Mouse (Mus musculus) bone marrow macrophage, adult 2 months (primary cell): ENCODE measurements around the gene Tmem273. TPM values are rescaled to one million over a fixed set of nuclear protein-coding genes. Genes with fewer than 3 reads are reported as not detected.

ENCODE experiments used
- H3K27ac ChIP-seq: 2 replicates; pipeline ENCODE4 v1.5.1; 2012; ENCODE audit warnings: low read depth, low read length; ENCODE audit not compliant: insufficient read depth
- H3K4me1 ChIP-seq: 2 replicates; pipeline ENCODE4 v1.6.1; 2012; ENCODE audit warnings: low read length; ENCODE audit not compliant: control insufficient read depth, insufficient read depth
- H3K4me3 ChIP-seq: 2 replicates; pipeline ENCODE4 v1.5.1; 2012; ENCODE audit warnings: mild to moderate bottlenecking, low read length, moderate library complexity; ENCODE audit not compliant: insufficient read depth
- CTCF ChIP-seq: IDR thresholded peaks from 2 replicates; pipeline ENCODE4 v1.5.1; 2012; ENCODE audit warnings: low read depth, mild to moderate bottlenecking, low read length, moderate library complexity
- POLR2A ChIP-seq: IDR thresholded peaks from 2 replicates; pipeline ENCODE4 v1.6.1; 2012; ENCODE audit warnings: mild to moderate bottlenecking, low read depth, low read length, borderline replicate concordance
- polyA plus RNA-seq: library from polyadenylated mRNA; stranded (reverse); fragments of >200 nt; gene quantifications from 2 replicates; pipeline ENCODE4 v1.2.4, GENCODE M21; 2012; ENCODE audit not compliant: missing spikeins, insufficient read depth, insufficient read length

Tmem273 gene
- polyA plus RNA-seq, 1 experiment = 27.9 TPM

DNA sequence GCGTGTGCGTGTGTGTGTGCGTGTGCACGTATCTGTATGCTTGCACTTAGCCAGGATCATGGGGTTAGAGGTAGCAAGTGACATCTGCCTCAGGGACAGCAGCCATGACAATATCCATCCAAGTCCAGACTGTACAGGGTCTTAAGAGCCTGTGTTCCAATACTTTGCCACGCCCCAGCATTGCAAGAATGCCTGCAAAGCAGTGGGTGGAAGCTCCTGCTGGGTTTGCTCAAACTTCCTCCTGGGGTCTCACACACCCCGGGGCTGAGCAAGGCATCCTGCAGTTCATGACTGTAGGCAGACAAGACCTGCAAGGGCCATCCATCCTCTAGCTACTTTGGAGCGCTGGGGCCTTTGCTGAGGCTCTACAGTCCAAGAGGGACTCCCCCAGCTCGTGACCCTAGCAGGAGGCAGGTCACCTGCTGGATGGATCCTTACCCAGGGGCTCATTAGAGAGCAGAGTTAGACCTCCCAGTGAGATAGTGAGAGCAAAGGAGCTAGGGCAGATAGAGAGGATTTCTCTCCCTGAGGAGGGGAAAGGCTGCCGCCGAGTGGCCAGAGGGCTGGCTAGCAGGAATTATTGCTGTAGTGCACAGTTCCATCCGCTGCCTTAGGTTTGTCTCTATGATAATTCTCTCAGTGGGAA lies 15.4 kb downstream of the Tmem273 start:
- TF ChIP-seq CTCF (no peak), POLR2A (no peak)
- Histone ChIP-seq H3K27ac (no peak overlapping the region), H3K4me3 (no peak overlapping the region), H3K4me1 (peaks cover 26% of the 10 kb centered on the region)

DNA sequence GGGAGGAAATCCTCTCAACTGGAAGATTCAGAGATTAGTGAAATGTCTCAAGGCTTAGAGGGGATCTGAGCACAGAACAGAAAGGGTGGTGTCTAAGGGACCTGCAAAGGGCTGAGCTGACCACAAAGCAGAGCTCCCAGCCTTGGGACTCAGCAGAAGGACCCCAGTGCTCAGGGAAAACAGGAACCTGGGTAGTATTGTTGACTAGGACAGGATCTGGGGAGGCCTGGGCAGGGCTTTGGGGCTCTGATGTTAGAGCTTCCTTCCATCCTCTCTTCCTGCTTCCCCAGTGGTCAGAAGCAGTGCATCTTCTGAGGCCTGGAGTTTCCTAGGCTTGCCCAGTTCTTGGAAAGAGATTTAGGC lies 15.9 kb downstream of the Tmem273 start:
- Histone ChIP-seq H3K4me1 (peaks cover 26% of the 10 kb centered on the region), H3K4me3 (no peak overlapping the region), H3K27ac (0 out of 2 replicates have a peak overlapping the region, but pooled peaks have one; percentile 11)
- no peak for TF ChIP-seq POLR2A
- TF ChIP-seq CTCF = no peak

DNA sequence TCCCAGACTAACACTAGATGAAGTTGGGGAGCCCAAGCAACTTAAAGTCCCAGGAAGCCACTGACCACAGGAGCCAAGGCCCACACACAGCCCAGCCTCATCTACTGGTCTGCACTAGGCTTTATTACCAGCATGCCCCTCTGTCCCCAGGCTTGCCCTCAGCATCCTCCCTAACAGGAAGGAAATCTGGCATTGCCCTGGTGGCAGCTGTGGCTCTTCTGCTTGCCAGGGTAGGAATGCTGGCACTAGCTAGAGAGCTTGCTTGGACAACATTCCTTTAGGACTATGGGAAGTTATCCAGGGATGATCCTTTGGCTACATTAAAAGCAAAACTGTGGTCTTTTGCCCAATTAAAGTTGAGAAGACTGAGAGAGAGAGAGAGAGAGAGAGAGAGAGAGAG lies 24.3 kb downstream of the Tmem273 start:
- Histone ChIP-seq H3K4me3 (no peak overlapping the region), H3K4me1 (peaks cover 8% of the 10 kb centered on the region), H3K27ac (no peak overlapping the region)
- TF ChIP-seq CTCF (no peak), POLR2A (no peak)

DNA sequence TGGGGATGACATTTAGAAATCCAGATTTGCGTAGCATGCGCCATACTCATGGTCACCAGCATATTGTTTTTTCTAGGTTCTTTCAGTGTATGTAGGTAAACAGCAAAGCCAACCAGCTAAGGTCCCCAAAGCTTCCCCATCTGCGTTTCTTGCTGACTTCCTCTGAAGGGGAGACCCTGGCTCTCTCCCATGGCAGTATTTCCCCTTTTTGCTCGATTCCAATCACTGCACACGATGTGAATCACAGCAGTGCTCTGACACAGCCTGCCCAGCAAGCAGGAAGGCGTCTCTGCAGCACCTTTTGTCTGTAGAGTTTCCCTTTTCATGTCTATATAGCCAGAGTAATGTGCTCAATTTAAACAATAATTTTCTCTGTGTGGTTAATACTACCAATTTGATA lies 26.7 kb downstream of the Tmem273 start:
- Histone ChIP-seq H3K27ac (peak overlapping the region; percentile 53), H3K4me3 (no peak overlapping the region), H3K4me1 (peaks cover 8% of the 10 kb centered on the region)
- TF ChIP-seq CTCF (no peak), POLR2A (no peak)

DNA sequence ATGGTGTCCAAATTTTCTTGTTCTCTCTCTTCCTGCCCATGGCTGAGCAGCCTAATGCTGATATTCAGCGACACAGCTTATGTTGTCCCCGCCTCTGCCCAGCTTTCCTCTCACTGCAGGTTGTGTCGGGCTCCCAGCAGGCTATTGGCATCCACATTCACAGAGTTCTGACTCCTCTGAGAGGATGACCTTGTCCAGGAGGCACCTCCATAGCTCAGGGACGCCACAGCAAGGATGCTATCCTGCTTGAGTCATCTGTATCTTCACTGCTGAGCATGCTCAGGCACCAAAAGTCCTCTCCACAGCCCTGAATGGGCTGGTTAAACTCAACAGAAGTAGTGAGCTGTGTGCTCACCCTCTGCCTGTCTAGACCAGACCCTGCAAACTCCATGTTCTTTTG lies 29.2 kb downstream of the Tmem273 start:
- TF ChIP-seq POLR2A (no peak), CTCF (no peak)
- peaks cover 8% of the 10 kb centered on the region for H3K4me1 ChIP-seq
- no peak overlapping the region for H3K4me3 ChIP-seq
- no peak overlapping the region for H3K27ac ChIP-seq

DNA sequence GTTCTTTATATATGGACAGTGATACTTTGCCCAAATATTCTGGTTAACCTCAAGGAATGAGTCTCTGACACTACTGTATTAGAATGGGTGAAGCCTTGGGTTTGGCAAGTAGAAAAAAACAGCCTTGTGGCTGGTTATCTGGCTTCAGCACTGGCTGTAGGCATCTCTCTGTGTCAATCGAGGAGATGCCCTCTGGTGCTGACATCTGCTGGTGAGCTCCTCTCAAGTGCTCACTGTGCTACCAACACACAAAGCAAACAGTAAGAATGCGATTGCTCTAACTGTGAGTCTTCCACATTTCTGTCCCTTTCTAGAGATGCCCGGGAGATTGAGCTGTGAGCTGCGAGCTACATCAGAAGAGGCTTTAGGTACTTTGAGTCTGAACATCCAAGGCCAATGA lies 30.8 kb downstream of the Tmem273 start:
- no peak for TF ChIP-seq CTCF
- TF ChIP-seq POLR2A = no peak
- no peak overlapping the region for H3K4me3 ChIP-seq
- H3K27ac ChIP-seq = no peak overlapping the region
- H3K4me1 ChIP-seq = peaks cover 8% of the 10 kb centered on the region

DNA sequence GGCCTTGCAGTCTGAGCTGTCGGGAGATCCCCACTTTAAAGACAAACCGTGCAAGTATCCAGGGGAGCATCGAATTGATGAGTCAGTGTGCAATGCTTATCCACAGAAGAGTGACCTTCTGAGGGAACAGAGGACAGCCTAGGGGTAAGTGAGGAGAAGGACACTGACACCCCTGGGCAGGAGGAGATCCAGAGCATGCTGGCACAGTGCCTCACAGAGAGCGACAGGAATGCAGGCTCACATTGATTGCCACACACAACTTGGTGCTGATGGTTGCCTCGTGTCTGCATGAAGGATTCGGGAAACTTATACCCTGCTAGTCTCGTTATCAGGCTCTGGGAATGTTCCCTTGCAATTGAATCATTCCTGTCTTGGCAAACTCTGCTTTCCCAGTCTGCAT lies 31.5 kb downstream of the Tmem273 start:
- Histone ChIP-seq H3K4me1 (peaks cover 5% of the 10 kb centered on the region), H3K4me3 (no peak overlapping the region), H3K27ac (no peak overlapping the region)
- TF ChIP-seq POLR2A = no peak
- TF ChIP-seq CTCF = no peak

DNA sequence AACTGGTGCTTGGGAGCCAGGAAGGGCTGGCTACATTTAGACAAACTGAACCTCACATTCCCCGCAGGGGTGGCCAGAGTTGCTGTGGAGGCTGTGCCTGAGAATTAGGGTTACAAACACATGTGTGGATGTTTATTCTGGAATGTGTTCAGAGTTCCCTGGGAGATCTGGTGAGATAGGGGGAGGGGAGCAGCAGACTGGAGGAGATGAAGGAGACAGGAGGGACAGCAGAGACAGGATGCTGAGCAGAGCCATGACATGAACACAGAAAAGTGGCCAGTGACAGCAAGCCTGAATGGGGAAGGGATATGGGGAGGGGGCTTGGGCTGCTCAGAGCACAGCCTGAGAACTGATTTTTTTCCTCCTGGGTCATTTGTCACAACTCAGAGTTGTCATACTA lies 33.5 kb downstream of the Tmem273 start:
- Histone ChIP-seq H3K4me3 (no peak overlapping the region), H3K4me1 (peaks cover 16% of the 10 kb centered on the region), H3K27ac (no peak overlapping the region)
- TF ChIP-seq POLR2A (no peak), CTCF (no peak)

DNA sequence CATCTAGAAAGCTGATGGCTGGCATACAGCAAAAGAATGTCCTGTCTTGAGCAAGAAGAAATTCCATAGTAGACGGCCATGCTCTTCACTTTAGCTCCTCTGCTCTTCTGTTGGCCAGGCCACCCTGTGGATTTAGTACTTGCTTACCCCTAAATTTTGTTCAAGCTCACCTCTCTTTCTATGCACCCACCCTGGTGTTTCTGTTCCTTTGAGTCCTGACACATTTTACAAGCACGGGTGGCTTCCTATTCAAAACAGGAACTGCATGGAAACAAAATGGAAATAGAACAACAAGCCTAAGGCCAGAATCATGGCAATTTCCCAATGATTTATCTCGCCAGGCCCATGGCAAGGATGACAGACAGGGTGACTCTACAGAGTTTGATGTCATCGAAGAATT lies 37.0 kb downstream of the Tmem273 start:
- Histone ChIP-seq H3K27ac (no peak overlapping the region), H3K4me1 (peaks cover 21% of the 10 kb centered on the region), H3K4me3 (no peak overlapping the region)
- TF ChIP-seq POLR2A (no peak), CTCF (no peak)

DNA sequence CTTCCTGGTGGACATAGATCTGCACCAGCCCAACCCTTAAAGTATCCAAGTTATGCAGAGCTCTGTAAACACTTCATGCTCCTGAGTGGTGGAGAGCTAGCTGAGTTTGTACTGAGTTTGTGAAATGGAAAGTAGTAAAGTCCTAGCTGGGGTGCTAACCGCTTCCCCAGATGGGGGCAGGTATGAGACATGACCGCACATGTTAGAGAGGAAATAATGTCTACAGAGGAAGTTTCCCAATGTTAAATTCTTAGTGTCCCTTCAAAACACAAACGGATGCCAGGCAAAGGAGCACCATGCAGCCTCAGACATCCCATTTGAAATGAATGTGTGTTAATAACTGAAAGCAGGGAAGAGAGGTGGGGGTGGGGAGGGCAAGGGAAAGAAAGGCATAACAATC lies 38.1 kb downstream of the Tmem273 start:
- no peak for TF ChIP-seq CTCF
- no peak for TF ChIP-seq POLR2A
- H3K4me1 ChIP-seq = peaks cover 27% of the 10 kb centered on the region
- H3K27ac ChIP-seq = no peak overlapping the region
- no peak overlapping the region for H3K4me3 ChIP-seq
